In the genomic region with DNA sequence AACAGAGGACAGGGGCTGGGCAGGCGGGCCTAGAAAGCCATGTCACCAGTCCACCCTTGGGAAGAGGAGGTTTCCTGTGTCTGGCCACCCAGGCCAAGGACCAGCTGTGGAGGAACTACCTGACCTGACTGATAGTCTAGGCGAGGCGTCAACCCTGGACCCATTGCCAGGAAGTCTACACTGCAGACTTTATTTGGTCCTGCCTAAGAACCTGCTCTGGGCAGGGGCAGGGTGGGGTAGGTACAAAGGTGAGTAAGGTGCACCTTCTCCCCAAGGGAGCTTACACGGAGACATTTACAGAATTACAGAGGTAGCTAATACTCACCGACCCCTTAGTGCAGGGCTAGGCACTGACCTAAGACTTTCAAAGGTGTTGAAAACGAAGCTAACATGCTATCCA, we compare ENCODE assay signal across 24 mouse cellular contexts.
"Had no signal": no experiment of that assay in that cellular context is flagged by ENCODE, and none has a peak within 500 bp of the region (broad histone marks: within the 10 kb centered on the region; RNA-seq: fewer than 3 reads in every experiment).

No protein-coding gene starts in this region.

- H3K9me3 ChIP-seq: heart, embryonic 10.5 days; heart, embryonic 12.5 days; hindbrain, embryonic 13.5 days; hindbrain, embryonic 15.5 days; kidney, embryonic 15.5 days; limb, embryonic 10.5 days; limb, embryonic 12.5 days had no signal

- DNase-seq: gastrocnemius, adult 2 months; gastrocnemius, postnatal 10 days; gastrocnemius, postnatal 25 days; heart, adult 18-20 months; heart, postnatal 10 days; heart, postnatal 4 days; kidney, adult 11 months; kidney, adult 2 months; kidney, adult 9 months; kidney, postnatal 14 days; kidney, postnatal 36 days; liver had no signal

- ATAC-seq: inflammation-experienced regulatory T-cells, adult 6 months had no signal

- H3K4me2 ChIP-seq: heart, embryonic 12.5 days; hindbrain, embryonic 13.5 days; hindbrain, embryonic 15.5 days; kidney, embryonic 15.5 days; limb, embryonic 12.5 days; liver, embryonic 11.5 days had no signal

- H3K9ac ChIP-seq: heart, embryonic 12.5 days; hindbrain, embryonic 13.5 days; hindbrain, embryonic 15.5 days; kidney, embryonic 15.5 days; limb, embryonic 12.5 days had no signal

- H3K4me1 ChIP-seq: limb, embryonic 12.5 days had no signal

- H3K36me3 ChIP-seq: heart, embryonic 10.5 days; heart, embryonic 12.5 days; hindbrain, embryonic 13.5 days; hindbrain, embryonic 15.5 days; kidney, embryonic 15.5 days; limb, embryonic 10.5 days; limb, embryonic 12.5 days had no signal

- H3K27ac ChIP-seq: gastrocnemius, adult 2 months; heart, embryonic 10.5 days; hindbrain, embryonic 13.5 days; hindbrain, embryonic 15.5 days; kidney, embryonic 15.5 days; kidney, postnatal 0 days; layer of hippocampus, adult 2 months; left cerebral cortex, adult 2 months; limb, embryonic 10.5 days; limb, embryonic 12.5 days had no signal

- H3K4me3 ChIP-seq: gastrocnemius, adult 2 months; heart, embryonic 10.5 days; heart, embryonic 12.5 days; hindbrain, embryonic 13.5 days; hindbrain, embryonic 15.5 days; kidney, embryonic 15.5 days; layer of hippocampus, adult 2 months; left cerebral cortex, adult 2 months; limb, embryonic 10.5 days; limb, embryonic 12.5 days had no signal
